Mouse (Mus musculus) common myeloid progenitor, adult 5-6 weeks (primary cell): ENCODE results near the gene Chga. TPM values are rescaled to one million over a fixed set of nuclear protein-coding genes. Genes with fewer than 3 reads are reported as not detected.

Source experiments
- ATAC-seq: replicated peaks from 2 replicates; pipeline ENCODE4 v1.8.0; 2016; ENCODE audit warnings: low read depth, mild to moderate bottlenecking, moderate TSS enrichment, inconsistent platforms; ENCODE audit not compliant: poor library complexity, severe bottlenecking
- total RNA-seq: library from RNA; stranded (forward); fragments of 200-1000, 187-1606 nt; gene quantifications from 2 replicates; pipeline ENCODE4 v1.2.3, GENCODE M21; 2017

Chga gene
- not detected in 2 replicates for total RNA-seq

GRCm38 (mm10) chr12:102554721-102555516, at the start of gene Chga:
Gene Chga, plus strand, starts transcription at chr12:102554969.
- peak; percentile 89 for ATAC-seq

- no peak for ATAC-seq
Measured at GRCm38 (mm10) chr12:102505131-102505713, 49.5 kb upstream of the Chga start.

GRCm38 (mm10) chr12:102505949-102506348, 48.8 kb upstream of the Chga start:
- ATAC-seq: peak; percentile 46; the same call in 1 of the 2 replicates

GRCm38 (mm10) chr12:102511363-102511762, 43.4 kb upstream of the Chga start:
- ATAC-seq: no peak

- ATAC-seq: no peak
Measured at GRCm38 (mm10) chr12:102514151-102514550, 40.6 kb upstream of the Chga start.

GRCm38 (mm10) chr12:102514751-102515150, 40.0 kb upstream of the Chga start:
- ATAC-seq: no peak

- no peak for ATAC-seq
Measured at GRCm38 (mm10) chr12:102516151-102516550, 38.6 kb upstream of the Chga start.

- peak; percentile 71 for ATAC-seq
Measured at GRCm38 (mm10) chr12:102517647-102518046, 37.1 kb upstream of the Chga start.

- ATAC-seq: no peak
Measured at GRCm38 (mm10) chr12:102519929-102520720, 34.6 kb upstream of the Chga start.

- ATAC-seq: no peak
Measured at GRCm38 (mm10) chr12:102521777-102522319, 32.9 kb upstream of the Chga start.

- ATAC-seq: peak; percentile 72
Measured at GRCm38 (mm10) chr12:102524216-102524615, 30.6 kb upstream of the Chga start.

- ATAC-seq: peak; percentile 38; the same call in 1 of the 2 replicates
Measured at GRCm38 (mm10) chr12:102524760-102525159, 30.0 kb upstream of the Chga start.

- no peak for ATAC-seq
Measured at GRCm38 (mm10) chr12:102527989-102528388, 26.8 kb upstream of the Chga start.

- no peak for ATAC-seq
Measured at GRCm38 (mm10) chr12:102535796-102536195, 19.0 kb upstream of the Chga start.

- no peak for ATAC-seq
Measured at GRCm38 (mm10) chr12:102540278-102540677, 14.5 kb upstream of the Chga start.

GRCm38 (mm10) chr12:102541168-102541567, 13.6 kb upstream of the Chga start:
- no peak for ATAC-seq

GRCm38 (mm10) chr12:102545122-102545521, 9.6 kb upstream of the Chga start:
- ATAC-seq: no peak

GRCm38 (mm10) chr12:102550529-102550928, 4.2 kb upstream of the Chga start:
- ATAC-seq: peak; percentile 76

GRCm38 (mm10) chr12:102551186-102551585, 3.6 kb upstream of the Chga start:
- ATAC-seq: no peak

GRCm38 (mm10) chr12:102552001-102552400, 2.8 kb upstream of the Chga start:
- no peak for ATAC-seq
